26 mouse cellular contexts compared by ENCODE assay signal in the genomic region with DNA sequence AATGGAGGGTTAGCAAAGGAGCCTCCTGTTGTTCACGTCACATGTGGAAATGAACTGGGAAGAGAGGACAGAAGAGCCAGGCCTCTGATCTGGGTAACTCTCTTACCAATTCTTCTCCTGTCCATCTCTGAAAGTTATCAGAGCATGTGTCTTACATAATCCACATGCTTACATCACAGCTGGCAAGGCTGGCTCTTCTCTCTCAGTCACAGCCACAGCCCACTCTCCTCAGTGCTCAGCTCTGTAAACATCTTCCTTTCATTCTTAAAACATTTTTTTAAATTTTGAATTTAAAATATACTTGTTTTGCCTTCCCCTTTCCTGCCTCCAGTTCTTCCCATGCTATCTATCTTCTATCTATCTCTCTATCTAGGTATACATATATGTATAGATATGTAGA.
"Had no signal": no experiment of that assay in that cellular context is flagged by ENCODE, and none has a peak within 500 bp of the region (broad histone marks: within the 10 kb centered on the region; RNA-seq: fewer than 3 reads in every experiment).

No protein-coding gene starts in this region.

- H3K9me3 ChIP-seq: heart, embryonic 10.5 days; hindbrain, embryonic 10.5 days; hindbrain, embryonic 12.5 days; intestine, embryonic 15.5 days; limb, embryonic 13.5 days; limb, embryonic 15.5 days had no signal

- H3K4me3 ChIP-seq: gastrocnemius, adult 2 months; heart, embryonic 10.5 days; heart, embryonic 12.5 days; hindbrain, embryonic 10.5 days; hindbrain, embryonic 12.5 days; intestine, embryonic 15.5 days; limb, embryonic 13.5 days; limb, embryonic 15.5 days had no signal

- H3K27ac ChIP-seq: gastrocnemius, adult 2 months; heart, embryonic 10.5 days; hindbrain, embryonic 10.5 days; hindbrain, embryonic 12.5 days; hindbrain, embryonic 14.5 days; intestine, embryonic 15.5 days; kidney, postnatal 0 days; limb, embryonic 13.5 days; limb, embryonic 15.5 days had no signal

- DNase-seq: gastrocnemius, adult 2 months; gastrocnemius, postnatal 10 days; gastrocnemius, postnatal 25 days; heart, adult 18-20 months; heart, postnatal 10 days; heart, postnatal 4 days; kidney, adult 18-20 months; kidney, adult 8-10 months; kidney, postnatal 14 days; kidney, postnatal 36 days; layer of hippocampus, adult 9-11 months; layer of hippocampus, postnatal 36 days; left cerebral cortex, postnatal 4 days had no signal

- H3K36me3 ChIP-seq: heart, embryonic 10.5 days; heart, embryonic 12.5 days; hindbrain, embryonic 10.5 days; hindbrain, embryonic 12.5 days; intestine, embryonic 15.5 days; limb, embryonic 13.5 days; limb, embryonic 15.5 days had no signal

- H3K27me3 ChIP-seq: heart, embryonic 12.5 days; hindbrain, embryonic 12.5 days; intestine, embryonic 15.5 days; limb, embryonic 13.5 days; limb, embryonic 15.5 days had no signal

- H3K9ac ChIP-seq: heart, embryonic 12.5 days; hindbrain, embryonic 12.5 days; hindbrain, embryonic 14.5 days; intestine, embryonic 15.5 days; limb, embryonic 13.5 days; limb, embryonic 15.5 days had no signal

- H3K4me2 ChIP-seq: heart, embryonic 12.5 days; hindbrain, embryonic 12.5 days; hindbrain, embryonic 14.5 days; intestine, embryonic 15.5 days; limb, embryonic 13.5 days; limb, embryonic 15.5 days; liver, embryonic 11.5 days had no signal

- H3K4me1 ChIP-seq: heart, embryonic 10.5 days; heart, embryonic 12.5 days; hindbrain, embryonic 10.5 days; hindbrain, embryonic 12.5 days; intestine, embryonic 15.5 days; limb, embryonic 13.5 days; limb, embryonic 15.5 days had no signal

- ATAC-seq: hindbrain, embryonic 16.5 days; inflammation-experienced regulatory T-cells, adult 6 months; intestine, embryonic 15.5 days; intestine, postnatal 0 days had no signal
